Mouse (Mus musculus): ENCODE results near the gene Dpy19l3. TPM values are rescaled to one million over a fixed set of nuclear protein-coding genes. Genes with fewer than 3 reads are reported as not detected.

Dpy19l3 gene
- polyA plus RNA-seq, 1 experiment from 2014 or later = 35.9 TPM

DNA sequence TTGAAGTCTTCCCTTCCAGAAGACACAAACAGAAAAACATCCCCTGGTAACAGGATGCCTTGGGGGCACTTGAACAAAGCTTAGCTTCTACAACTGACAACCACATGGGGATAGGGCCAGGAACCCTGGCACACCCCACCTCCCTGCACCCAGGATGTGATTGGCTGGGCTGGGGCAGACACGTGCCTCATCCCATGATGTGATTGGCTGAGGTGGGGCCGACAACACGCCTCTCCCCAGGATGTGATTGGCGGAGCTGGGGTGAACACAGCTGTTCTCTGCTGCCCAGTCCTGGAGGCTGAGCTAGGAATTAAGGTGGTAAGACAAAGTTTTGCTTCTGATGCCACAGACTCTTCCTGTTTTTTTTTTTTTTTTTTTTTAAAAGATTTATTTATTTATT is 75.3 kb downstream of the Dpy19l3 start:
- Histone ChIP-seq H3K9ac (no peak overlapping the region), H3K9me3 (no peaks in the 10 kb centered on the region), H3K36me3 (no peaks in the 10 kb centered on the region), H3K27me3 (replicated peaks) (no peaks in the 10 kb centered on the region), H3K27ac (no peak overlapping the region), H3K4me2 (replicated peaks) (no peak overlapping the region), H3K4me3 (no peak overlapping the region), H3K4me1 (no peaks in the 10 kb centered on the region)
- ATAC-seq (ENCODE audit: low FRiP score, low read depth) = no peak
- WGBS = 81% methylated on average over 4 of the region's 4 CpGs

DNA sequence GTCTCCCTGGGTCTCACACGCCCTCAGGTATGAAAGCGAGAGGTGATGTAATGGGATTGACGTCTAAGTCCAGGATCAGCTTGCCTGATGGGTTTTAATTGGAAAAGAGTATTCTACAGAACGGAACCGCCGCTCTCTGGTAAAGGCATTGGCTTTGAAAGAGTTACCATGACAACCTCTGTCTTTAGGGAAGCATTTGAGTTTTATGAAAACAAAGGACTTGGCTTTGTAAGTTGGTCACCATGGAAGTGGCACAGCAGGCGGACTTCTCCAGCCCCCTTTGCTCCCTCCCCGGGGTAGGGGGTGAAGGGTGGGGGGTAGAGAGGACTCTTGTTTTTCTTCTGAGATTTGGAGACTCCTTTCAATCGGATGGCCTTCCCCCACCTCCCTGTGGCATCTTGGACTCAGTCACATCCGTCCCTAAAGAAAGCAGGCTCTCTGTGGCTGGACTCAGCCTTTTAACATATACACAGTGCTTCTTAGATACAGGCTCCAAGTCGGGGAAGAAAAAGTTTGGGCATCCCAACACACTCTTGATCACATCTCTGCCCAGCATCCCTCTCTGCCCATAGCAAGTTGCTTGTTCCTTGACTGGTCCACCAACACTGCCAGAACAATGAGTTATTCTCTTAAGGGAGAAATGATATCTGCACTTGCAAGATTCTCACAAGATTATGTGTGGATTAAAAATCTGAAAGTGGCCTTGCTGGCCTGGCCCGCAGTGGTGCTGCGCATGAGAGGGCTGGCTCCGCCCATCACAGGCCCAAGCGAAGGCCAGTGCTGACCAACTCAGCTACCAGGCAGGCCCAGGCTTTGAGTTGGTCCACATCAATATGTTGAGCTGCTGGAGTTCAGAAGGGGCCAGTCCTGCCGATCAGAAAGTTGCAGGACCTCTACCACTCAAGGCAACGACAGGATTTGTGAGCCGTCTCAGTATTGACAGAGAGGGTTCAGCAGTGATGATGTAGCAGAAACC is 85.9 kb downstream of the Dpy19l3 start:
- peaks cover 21% of the 10 kb centered on the region for H3K4me1 ChIP-seq
- H3K9me3 ChIP-seq = no peaks in the 10 kb centered on the region
- peak; percentile 73 for ATAC-seq (ENCODE audit: low FRiP score, low read depth)
- H3K4me3 ChIP-seq = no peak overlapping the region
- no peak overlapping the region for H3K9ac ChIP-seq
- H3K27ac ChIP-seq = 0 out of 2 replicates have a peak overlapping the region, but pooled peaks have one; percentile 43
- no peaks in the 10 kb centered on the region for H3K36me3 ChIP-seq
- 32% methylated on average over 18 of the region's 18 CpGs for WGBS
- no peaks in the 10 kb centered on the region; the same call in 1 of the 2 replicates for H3K27me3 ChIP-seq (replicated peaks)
- H3K4me2 ChIP-seq (replicated peaks) = 0 out of 2 replicates have a peak overlapping the region, but pooled peaks have one; percentile 4

- H3K4me3 ChIP-seq = no peak overlapping the region
- H3K27ac ChIP-seq = no peak overlapping the region
- H3K9me3 ChIP-seq = no peaks in the 10 kb centered on the region
- 51% methylated on average over 16 of the region's 16 CpGs for WGBS
- no peak overlapping the region for H3K4me2 ChIP-seq (replicated peaks)
- H3K36me3 ChIP-seq = no peaks in the 10 kb centered on the region
- H3K9ac ChIP-seq = no peak overlapping the region
- no peaks in the 10 kb centered on the region; the same call in 1 of the 2 replicates for H3K27me3 ChIP-seq (replicated peaks)
- no peak for ATAC-seq (ENCODE audit: low FRiP score, low read depth)
- H3K4me1 ChIP-seq = peaks cover 18% of the 10 kb centered on the region
These were observed 90.4 kb downstream of the Dpy19l3 start for GRCm38 (mm10) chr7:35663790-35664376.

GRCm38 (mm10) chr7:35659173-35659572 is 95.1 kb downstream of the Dpy19l3 start:
- Histone ChIP-seq H3K4me2 (replicated peaks) (no peak overlapping the region), H3K27me3 (replicated peaks) (no peaks in the 10 kb centered on the region), H3K9me3 (no peaks in the 10 kb centered on the region), H3K9ac (no peak overlapping the region), H3K27ac (no peak overlapping the region), H3K36me3 (no peaks in the 10 kb centered on the region), H3K4me1 (peaks cover 5% of the 10 kb centered on the region), H3K4me3 (no peak overlapping the region)
- ATAC-seq (ENCODE audit: low FRiP score, low read depth) = no peak
- 55% methylated on average over 3 of the region's 3 CpGs for WGBS

DNA sequence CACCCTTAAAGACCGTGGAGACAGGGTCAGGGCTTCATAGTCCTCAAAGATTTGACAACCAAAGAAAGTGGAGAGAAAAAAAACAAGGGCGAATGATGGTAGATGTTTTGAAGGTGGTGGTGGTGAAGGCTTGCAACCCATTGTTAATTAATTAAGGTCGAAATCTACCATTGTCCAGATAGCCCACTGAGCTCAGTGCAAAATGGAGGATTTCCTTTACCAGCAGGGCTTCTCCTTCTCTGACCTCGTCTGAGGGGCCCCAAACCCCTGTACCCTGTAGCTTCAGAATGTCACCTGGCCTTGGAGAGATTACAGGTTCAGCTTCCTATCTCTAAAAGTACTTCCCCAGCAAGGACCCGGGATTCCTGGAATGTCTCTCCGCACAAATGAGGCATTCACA is 96.4 kb downstream of the Dpy19l3 start:
- no peak for ATAC-seq (ENCODE audit: low FRiP score, low read depth)
- Histone ChIP-seq H3K9me3 (no peaks in the 10 kb centered on the region), H3K27ac (no peak overlapping the region), H3K27me3 (replicated peaks) (no peaks in the 10 kb centered on the region), H3K9ac (no peak overlapping the region), H3K4me3 (no peak overlapping the region), H3K4me1 (no peaks in the 10 kb centered on the region), H3K36me3 (no peaks in the 10 kb centered on the region), H3K4me2 (replicated peaks) (no peak overlapping the region)
- 49% methylated on average over 6 of the region's 6 CpGs for WGBS

DNA sequence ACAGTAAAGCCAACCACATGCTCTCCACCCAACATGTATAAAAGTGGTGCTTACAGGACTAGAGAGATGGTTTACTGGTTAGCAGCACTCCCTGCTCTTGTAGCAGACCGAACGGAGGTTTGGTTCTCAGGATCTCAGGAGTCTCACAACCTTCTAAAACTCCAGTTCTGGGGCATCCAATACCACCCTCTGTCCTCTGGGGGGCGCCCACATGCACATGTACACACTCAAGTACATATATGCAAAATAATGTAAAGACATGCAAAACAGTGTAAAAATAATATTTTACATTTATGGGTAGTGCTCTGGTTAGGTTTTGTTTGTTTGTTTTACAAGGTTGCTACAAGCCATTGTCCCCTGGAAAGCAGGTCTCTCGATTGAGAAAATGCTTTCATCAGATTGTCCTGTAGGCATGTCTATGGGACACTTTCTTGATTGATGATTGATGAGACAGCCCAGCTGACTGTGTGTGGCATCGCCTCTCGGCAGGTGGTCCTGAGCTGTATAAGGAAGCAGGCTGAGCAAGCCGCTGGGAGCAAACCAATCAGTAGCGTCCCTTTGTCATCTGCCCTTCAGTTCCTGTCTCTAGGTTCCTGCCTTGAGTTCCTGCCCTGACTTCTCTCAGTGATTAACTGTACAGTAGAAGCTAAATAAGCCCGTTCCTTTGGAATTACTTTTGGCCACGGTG is 102.5 kb downstream of the Dpy19l3 start:
- H3K9ac ChIP-seq = no peak overlapping the region
- no peak overlapping the region for H3K27ac ChIP-seq
- no peak overlapping the region for H3K4me3 ChIP-seq
- H3K36me3 ChIP-seq = no peaks in the 10 kb centered on the region
- no peaks in the 10 kb centered on the region for H3K4me1 ChIP-seq
- no peak for ATAC-seq (ENCODE audit: low FRiP score, low read depth)
- H3K27me3 ChIP-seq (replicated peaks) = no peaks in the 10 kb centered on the region
- WGBS = 83% methylated on average over 10 of the region's 10 CpGs
- H3K4me2 ChIP-seq (replicated peaks) = no peak overlapping the region
- H3K9me3 ChIP-seq = 0 out of 2 replicates have a peak, but pooled peaks cover 5% of the 10 kb centered on the region

DNA sequence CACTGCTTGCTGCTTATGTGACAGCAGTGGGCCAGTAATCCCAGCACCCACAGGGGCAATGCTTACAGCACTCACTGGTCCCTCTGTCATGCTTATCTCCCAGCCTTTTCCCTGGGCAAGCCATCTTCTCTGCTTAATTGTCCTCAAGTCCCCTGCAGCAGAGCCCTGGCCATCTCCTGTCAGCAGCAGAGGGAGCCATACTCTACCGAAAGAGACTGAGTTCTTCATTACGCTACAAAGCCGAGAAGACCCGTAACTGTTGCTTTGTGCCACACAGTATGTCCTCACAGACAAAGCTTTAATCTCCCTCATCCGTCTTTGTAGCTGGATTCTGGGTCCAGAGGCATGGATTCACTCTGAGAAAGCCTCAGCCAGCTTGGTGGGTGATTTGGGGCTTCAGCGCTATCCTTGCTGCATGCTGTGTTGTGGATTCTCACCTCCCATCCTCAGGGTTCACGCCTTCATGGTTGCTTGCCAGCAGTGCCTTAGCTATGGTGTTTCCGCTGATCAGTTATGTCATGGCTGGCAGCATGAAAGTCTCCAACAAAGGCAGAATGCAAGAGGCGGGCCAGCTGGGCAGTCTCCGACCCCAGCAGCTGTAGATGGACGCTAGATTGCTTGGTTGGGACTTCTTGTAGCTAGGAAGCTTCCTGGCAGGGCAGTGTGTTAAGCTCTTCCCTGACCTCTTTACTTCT is 103.4 kb downstream of the Dpy19l3 start:
- WGBS = 80% methylated on average over 11 of the region's 11 CpGs
- no peak for ATAC-seq (ENCODE audit: low FRiP score, low read depth)
- no peak overlapping the region for H3K9ac ChIP-seq

GRCm38 (mm10) chr7:35649071-35649470 is 105.2 kb downstream of the Dpy19l3 start:
- no peaks in the 10 kb centered on the region for H3K27me3 ChIP-seq (replicated peaks)
- no peak overlapping the region for H3K9ac ChIP-seq
- ATAC-seq (ENCODE audit: low FRiP score, low read depth) = no peak
- no peak overlapping the region for H3K4me3 ChIP-seq
- no peak overlapping the region for H3K27ac ChIP-seq
- peaks cover 11% of the 10 kb centered on the region for H3K36me3 ChIP-seq
- H3K9me3 ChIP-seq = 0 out of 2 replicates have a peak, but pooled peaks cover 5% of the 10 kb centered on the region
- H3K4me1 ChIP-seq = no peaks in the 10 kb centered on the region
- H3K4me2 ChIP-seq (replicated peaks) = no peak overlapping the region
- 46% methylated on average over 3 of the region's 3 CpGs for WGBS

More for the DNA sequence above, 103.4 kb downstream of the Dpy19l3 start:
- H3K27ac ChIP-seq = no peak overlapping the region
- no peak overlapping the region for H3K4me2 ChIP-seq (replicated peaks)
- H3K36me3 ChIP-seq = no peaks in the 10 kb centered on the region
- H3K4me3 ChIP-seq = no peak overlapping the region
- H3K9me3 ChIP-seq = 0 out of 2 replicates have a peak, but pooled peaks cover 5% of the 10 kb centered on the region
- H3K27me3 ChIP-seq (replicated peaks) = no peaks in the 10 kb centered on the region
- H3K4me1 ChIP-seq = no peaks in the 10 kb centered on the region

GRCm38 (mm10) chr7:35648239-35649069 is 105.8 kb downstream of the Dpy19l3 start:
- 0 out of 2 replicates have a peak, but pooled peaks cover 5% of the 10 kb centered on the region for H3K9me3 ChIP-seq
- H3K4me1 ChIP-seq = no peaks in the 10 kb centered on the region
- no peak for ATAC-seq (ENCODE audit: low FRiP score, low read depth)
- H3K4me3 ChIP-seq = no peak overlapping the region
- H3K27ac ChIP-seq = no peak overlapping the region
- no peak overlapping the region for H3K4me2 ChIP-seq (replicated peaks)
- no peaks in the 10 kb centered on the region for H3K27me3 ChIP-seq (replicated peaks)
- H3K36me3 ChIP-seq = peaks cover 16% of the 10 kb centered on the region
- H3K9ac ChIP-seq = no peak overlapping the region
- 70% methylated on average over 9 of the region's 9 CpGs for WGBS

DNA sequence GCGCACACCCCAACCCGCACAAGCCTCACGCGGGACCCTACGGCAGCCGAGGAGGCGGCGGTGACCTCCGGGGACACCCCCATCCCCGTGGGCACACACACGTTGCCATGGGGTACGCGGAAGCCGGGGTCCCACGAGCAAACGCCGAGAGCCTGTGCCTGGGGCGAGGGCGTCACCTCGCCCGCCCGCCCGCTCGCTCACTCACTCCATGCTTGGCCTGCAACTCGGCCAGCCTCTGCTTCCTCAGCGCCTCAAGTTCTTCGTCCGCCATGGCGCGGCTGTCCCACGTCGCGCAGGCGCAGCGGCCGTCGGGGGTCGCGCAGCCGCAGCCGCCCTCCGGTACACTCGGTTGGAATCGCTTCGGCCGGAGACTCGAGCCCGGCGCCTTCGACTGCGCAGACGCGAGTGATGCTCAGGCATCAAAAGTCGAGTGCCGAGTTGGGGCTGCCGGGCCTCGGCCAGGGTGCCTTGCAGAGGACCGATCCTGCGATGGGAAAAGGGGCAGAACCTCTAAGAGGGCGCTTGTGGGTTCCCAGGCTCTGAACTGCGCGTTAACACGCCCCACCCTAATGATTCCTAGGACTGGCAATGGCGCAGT is 107.1 kb downstream of the Dpy19l3 start, which contains the start of gene Pdcd5:
TSS of gene Pdcd5 (minus strand) at position 421 of the 598 bp plus-strand sequence.
- Histone ChIP-seq H3K4me3 (peak within 1 kb of the TSS; percentile 95), H3K9me3 (0 out of 2 replicates have a peak, but pooled peaks cover 5% of the 10 kb centered on the region)
- under 1% methylated on average over 64 of the region's 64 CpGs for WGBS

More for the DNA sequence above, 107.1 kb downstream of the Dpy19l3 start, which contains the start of gene Pdcd5:
- Histone ChIP-seq H3K36me3 (peaks cover 29% of the 10 kb centered on the region), H3K27ac (peak within 1 kb of the TSS; percentile 62; the same call in 1 of the 2 replicates), H3K9ac (peak within 1 kb of the TSS; percentile 85), H3K4me1 (no peaks in the 10 kb centered on the region), H3K4me2 (replicated peaks) (peak within 1 kb of the TSS; percentile 78), H3K27me3 (replicated peaks) (no peaks in the 10 kb centered on the region)
- peak; percentile 92 for ATAC-seq (ENCODE audit: low FRiP score, low read depth)

Data from neural tube, embryonic 12.5 days (tissue).